Mouse (Mus musculus): ENCODE data around the gene Rab25.
A peak's percentile ranks its signal among the peaks of the same experiment; 100 is the strongest.

Rab25 gene

GRCm38 (mm10) chr3:88502641-88503504 lies 45.2 kb downstream of the Rab25 start:
- DNase-seq (ENCODE audit: low spot score): peak; percentile 69

- no peak for DNase-seq (ENCODE audit: low spot score)
Observed at GRCm38 (mm10) chr3:88502031-88502571, 46.0 kb downstream of the Rab25 start.

GRCm38 (mm10) chr3:88501366-88502030 lies 46.6 kb downstream of the Rab25 start:
- DNase-seq (ENCODE audit: low spot score): no peak

GRCm38 (mm10) chr3:88500655-88501365 lies 47.3 kb downstream of the Rab25 start:
- no peak for DNase-seq (ENCODE audit: low spot score)

- no peak for DNase-seq (ENCODE audit: low spot score)
Observed at GRCm38 (mm10) chr3:88500087-88500486, 48.0 kb downstream of the Rab25 start.

- no peak for DNase-seq (ENCODE audit: low spot score)
Observed at GRCm38 (mm10) chr3:88499580-88499979, 48.5 kb downstream of the Rab25 start.

DNA sequence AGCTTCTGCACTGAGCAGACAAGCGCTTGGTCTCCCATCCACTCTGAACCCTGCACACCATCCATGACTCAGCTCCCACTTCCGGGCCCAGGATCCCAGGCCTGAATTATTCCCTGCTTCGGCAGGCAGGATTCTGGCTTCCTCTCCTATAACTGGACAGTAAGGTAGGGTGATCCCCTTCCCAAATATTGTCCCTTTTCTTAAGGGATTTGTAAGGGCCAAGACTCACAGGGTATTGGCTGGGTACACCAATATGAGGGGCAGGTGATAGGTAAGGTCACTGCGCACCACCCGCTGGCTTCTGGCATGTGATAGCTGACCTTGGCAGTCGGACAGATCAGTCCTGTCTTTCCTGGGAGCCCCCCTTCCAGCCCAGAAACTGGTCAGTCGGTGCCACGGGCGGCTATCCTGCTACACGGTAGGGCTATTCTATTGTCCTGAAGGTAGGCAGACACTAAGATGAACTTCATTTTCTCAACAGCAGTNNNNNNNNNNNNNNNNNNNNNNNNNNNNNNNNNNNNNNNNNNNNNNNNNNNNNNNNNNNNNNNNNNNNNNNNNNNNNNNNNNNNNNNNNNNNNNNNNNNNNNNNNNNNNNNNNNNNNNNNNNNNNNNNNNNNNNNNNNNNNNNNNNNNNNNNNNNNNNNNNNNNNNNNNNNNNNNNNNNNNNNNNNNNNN lies 52.2 kb downstream of the Rab25 start:
- no peak for DNase-seq (ENCODE audit: low spot score)

DNA sequence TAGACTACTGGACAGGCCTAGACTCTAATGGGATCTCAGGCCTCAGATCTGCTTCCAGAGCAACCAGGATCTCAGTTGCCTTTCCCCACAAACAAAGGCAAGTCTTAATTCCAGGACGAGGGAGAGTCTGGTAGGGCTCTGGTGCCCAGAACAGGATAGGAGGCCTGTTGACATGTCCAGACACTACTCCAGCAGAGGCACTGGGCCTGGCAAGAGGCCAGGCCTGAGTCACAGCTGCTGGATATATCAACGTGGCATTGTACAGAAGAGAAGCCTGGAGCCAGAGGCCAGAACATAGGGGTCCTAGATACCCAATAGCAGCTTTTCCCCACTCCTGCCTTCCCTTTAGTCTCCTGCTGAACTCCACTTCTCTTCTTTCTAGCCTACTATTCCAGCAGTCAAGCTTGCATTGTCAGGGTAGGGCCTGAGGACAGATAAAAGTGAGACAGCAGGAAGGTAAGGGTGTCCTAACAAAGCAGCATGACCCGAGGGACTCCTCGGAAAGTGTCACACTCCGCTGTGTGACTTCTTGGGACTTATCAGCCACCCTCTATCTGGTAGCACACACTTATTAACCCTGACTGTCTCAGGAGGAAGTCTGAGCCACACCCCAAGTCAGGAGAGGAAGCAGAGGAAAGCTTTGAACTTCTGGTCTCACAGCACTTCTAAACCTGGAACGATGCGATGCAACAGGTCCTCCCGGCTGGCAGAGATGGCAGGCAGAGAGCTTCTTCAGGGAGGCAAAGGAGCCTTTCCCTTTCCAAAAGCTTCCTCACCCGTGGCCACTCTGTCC lies 53.1 kb downstream of the Rab25 start:
- no peak for DNase-seq (ENCODE audit: low spot score)

DNA sequence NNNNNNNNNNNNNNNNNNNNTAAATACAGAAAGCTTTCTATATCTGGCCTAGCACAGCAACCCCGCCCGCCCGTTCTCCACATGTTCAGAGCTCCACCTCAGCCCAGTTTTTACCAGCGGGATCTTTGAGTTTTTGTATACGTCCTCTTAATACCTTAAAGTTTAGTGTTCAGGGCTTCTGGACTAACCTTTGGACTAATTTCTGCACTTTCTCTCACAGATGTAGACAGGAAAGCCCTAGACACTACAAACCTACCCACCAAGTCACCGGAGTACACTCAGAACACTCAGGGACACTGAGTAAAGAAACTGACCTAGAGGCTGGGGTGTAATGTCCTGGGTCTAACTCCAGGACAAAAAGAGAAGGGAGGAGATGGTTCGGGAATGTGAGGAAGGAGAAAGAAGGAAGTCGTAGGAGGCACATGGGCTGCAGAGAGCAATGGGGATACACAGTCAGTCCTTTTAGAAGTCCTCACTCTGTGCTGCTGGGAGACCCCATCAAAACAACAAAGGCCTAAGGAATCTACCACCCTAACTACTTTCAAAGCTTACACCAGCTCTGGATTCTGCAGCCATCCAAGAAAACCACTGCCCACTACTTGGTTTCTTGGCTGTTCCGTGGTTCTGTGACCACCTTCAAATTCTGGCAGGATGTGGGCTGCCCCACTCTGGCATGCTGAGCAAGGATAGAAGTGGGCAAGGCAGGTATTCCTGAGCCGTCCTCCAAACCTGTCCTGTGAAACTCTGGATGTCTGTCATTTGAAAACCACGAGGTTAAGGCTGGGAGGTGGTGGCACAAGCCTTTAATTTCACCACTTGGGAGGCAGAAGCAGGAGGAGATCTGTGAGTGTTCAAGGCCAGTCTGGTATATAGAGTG lies 54.2 kb downstream of the Rab25 start:
- DNase-seq (ENCODE audit: low spot score): no peak
